Mouse (Mus musculus) intestine, embryonic 14.5 days (tissue): Measurements from ENCODE around the gene Gmeb2. TPM values are rescaled to one million over a fixed set of nuclear protein-coding genes. Genes with fewer than 3 reads are reported as not detected.

Experiments used
- ATAC-seq: fragments of 200-750 bp; cut with Nextera tagmentation; replicated peaks from 2 replicates; pipeline ENCODE4 v1.8.0; 2017; ENCODE audit warnings: low read depth, moderate number of reproducible peaks, moderate TSS enrichment, moderate library complexity; ENCODE audit not compliant: low FRiP score, low TSS enrichment
- DNase-seq: peaks from one replicate; pipeline ENCODE4 v3.0.0-alpha.2; 2018; ENCODE audit warnings: low spot score
- H3K27ac ChIP-seq: fragments of 300-500 bp; sonication (generic); 2 replicates; pipeline ENCODE4 v1.5.1; 2014; ENCODE audit warnings: low read depth, mild to moderate bottlenecking, control low read depth
- H3K27me3 ChIP-seq: fragments of 300-500 bp; sonication (generic); replicated peaks from 2 replicates; pipeline ENCODE4 v1.6.1; 2014; ENCODE audit warnings: low read length, control low read depth; ENCODE audit not compliant: control insufficient read depth, insufficient read depth
- H3K36me3 ChIP-seq: fragments of 300-500 bp; sonication (generic); 2 replicates; pipeline ENCODE4 v1.6.1; 2014; ENCODE audit warnings: low read length, control low read depth; ENCODE audit not compliant: control insufficient read depth, insufficient read depth
- H3K4me1 ChIP-seq: fragments of 300-500 bp; sonication (generic); replicated peaks from 2 replicates; pipeline ENCODE4 v1.6.1; 2014; ENCODE audit warnings: low read length, control low read depth, mixed read lengths; ENCODE audit not compliant: control insufficient read depth, insufficient read depth
- H3K4me2 ChIP-seq: fragments of 300-500 bp; sonication (generic); 2 replicates; pipeline ENCODE4 v1.6.1; 2014; ENCODE audit warnings: low read length
- H3K4me3 ChIP-seq: fragments of 300-500 bp; sonication (generic); 2 replicates; pipeline ENCODE4 v1.5.1; 2014; ENCODE audit warnings: low read depth, low read length, control low read depth, mixed read lengths
- H3K9ac ChIP-seq: fragments of 300-500 bp; sonication (generic); 2 replicates; pipeline ENCODE4 v1.6.1; 2014; ENCODE audit warnings: mild to moderate bottlenecking, low read length
- H3K9me3 ChIP-seq: fragments of 300-500 bp; sonication (generic); 2 replicates; pipeline ENCODE4 v1.6.1; 2016; ENCODE audit warnings: low read length, control low read depth; ENCODE audit not compliant: control insufficient read depth
- WGBS: fragments of 180-500 bp; shearing (Covaris S2); extraction: QIAGEN DNeasy Blood & Tissue Kit; methylation state at CpG from one replicate; pipeline ENCODE4 v1.1.7; 2014; 5-methylcytosine and 5-hydroxymethylcytosine counted together
- polyA plus RNA-seq: library from polyadenylated mRNA; unstranded; fragments of >200 nt; fragmentation: Nextera tagmentation; extraction: Ambion mirVana; gene quantifications from 2 replicates; pipeline ENCODE4 v1.2.1, GENCODE M21; 2014

Gmeb2 gene
- polyA plus RNA-seq, 1 experiment from 2014 or later = 16.6 TPM

- Histone ChIP-seq H3K27me3 (peaks cover 43% of the 10 kb centered on the region), H3K9ac (no peak overlapping the region), H3K4me1 (no peaks in the 10 kb centered on the region; the same call in 1 of the 2 replicates), H3K4me3 (peak overlapping the region; percentile 20), H3K9me3 (no peaks in the 10 kb centered on the region), H3K27ac (no peak overlapping the region), H3K4me2 (peak overlapping the region; percentile 20), H3K36me3 (no peaks in the 10 kb centered on the region)
- no peak for DNase-seq
- 3% methylated on average over 35 of the region's 35 CpGs for WGBS
- peak; percentile 43; the same call in 1 of the 2 replicates for ATAC-seq
Measured at GRCm38 (mm10) chr2:181313344-181314079, 25.7 kb upstream of the Gmeb2 start.

GRCm38 (mm10) chr2:181313006-181313343 lies 25.1 kb upstream of the Gmeb2 start:
- no peaks in the 10 kb centered on the region; the same call in 1 of the 2 replicates for H3K4me1 ChIP-seq
- peaks cover 47% of the 10 kb centered on the region for H3K27me3 ChIP-seq
- ATAC-seq = no peak
- no peak overlapping the region for H3K9ac ChIP-seq
- H3K4me3 ChIP-seq = 0 out of 2 replicates have a peak overlapping the region, but pooled peaks have one; percentile 20
- DNase-seq = no peak
- H3K4me2 ChIP-seq = no peak overlapping the region
- H3K36me3 ChIP-seq = no peaks in the 10 kb centered on the region
- no peaks in the 10 kb centered on the region for H3K9me3 ChIP-seq
- H3K27ac ChIP-seq = no peak overlapping the region
- WGBS = 11% methylated on average over 5 of the region's 5 CpGs

- peaks cover 52% of the 10 kb centered on the region for H3K27me3 ChIP-seq
- H3K4me3 ChIP-seq = no peak overlapping the region
- no peak overlapping the region for H3K27ac ChIP-seq
- no peak overlapping the region for H3K4me2 ChIP-seq
- DNase-seq (no peak), ATAC-seq (no peak)
- 67% methylated on average over 3 of the region's 3 CpGs for WGBS
- H3K4me1 ChIP-seq = no peaks in the 10 kb centered on the region; the same call in 1 of the 2 replicates
- no peaks in the 10 kb centered on the region for H3K36me3 ChIP-seq
- no peaks in the 10 kb centered on the region for H3K9me3 ChIP-seq
- no peak overlapping the region for H3K9ac ChIP-seq
Measured at GRCm38 (mm10) chr2:181312435-181312834, 24.6 kb upstream of the Gmeb2 start.

GRCm38 (mm10) chr2:181307144-181307804 lies 19.4 kb upstream of the Gmeb2 start:
- H3K4me3 ChIP-seq = 0 out of 2 replicates have a peak overlapping the region, but pooled peaks have one; percentile 5
- DNase-seq = peak; percentile 66
- ATAC-seq = 0 out of 2 replicates have a peak, but pooled peaks have one; percentile 53

GRCm38 (mm10) chr2:181304944-181305343 lies 17.1 kb upstream of the Gmeb2 start:
- Histone ChIP-seq H3K4me2 (no peak overlapping the region), H3K27me3 (peaks cover 23% of the 10 kb centered on the region), H3K4me1 (no peaks in the 10 kb centered on the region), H3K36me3 (peaks cover 18% of the 10 kb centered on the region), H3K9me3 (no peaks in the 10 kb centered on the region), H3K4me3 (no peak overlapping the region), H3K27ac (no peak overlapping the region), H3K9ac (no peak overlapping the region)
- ATAC-seq = no peak
- DNase-seq = no peak
- 83% methylated on average over 1 of the region's 1 CpGs for WGBS

More at GRCm38 (mm10) chr2:181307144-181307804, 19.4 kb upstream of the Gmeb2 start:
- 12% methylated on average over 30 of the region's 30 CpGs for WGBS
- Histone ChIP-seq H3K27ac (no peak overlapping the region), H3K4me2 (no peak overlapping the region), H3K27me3 (peaks cover 34% of the 10 kb centered on the region), H3K9me3 (no peaks in the 10 kb centered on the region), H3K9ac (no peak overlapping the region), H3K4me1 (no peaks in the 10 kb centered on the region), H3K36me3 (no peaks in the 10 kb centered on the region)

- H3K4me1 ChIP-seq = no peaks in the 10 kb centered on the region
- H3K27me3 ChIP-seq = peaks cover 14% of the 10 kb centered on the region
- peak; percentile 63 for DNase-seq
- no peak overlapping the region for H3K9ac ChIP-seq
- 34% methylated on average over 3 of the region's 3 CpGs for WGBS
- H3K36me3 ChIP-seq = peaks cover 19% of the 10 kb centered on the region
- H3K27ac ChIP-seq = no peak overlapping the region
- no peaks in the 10 kb centered on the region for H3K9me3 ChIP-seq
- ATAC-seq = no peak
- H3K4me3 ChIP-seq = no peak overlapping the region
- H3K4me2 ChIP-seq = no peak overlapping the region
Measured at GRCm38 (mm10) chr2:181302041-181302440, 14.2 kb upstream of the Gmeb2 start.

- Histone ChIP-seq H3K36me3 (0 out of 2 replicates have a peak, but pooled peaks cover 2% of the 10 kb centered on the region), H3K4me1 (peaks cover 13% of the 10 kb centered on the region), H3K27ac (no peak overlapping the region), H3K4me3 (no peak overlapping the region), H3K27me3 (no peaks in the 10 kb centered on the region), H3K9me3 (no peaks in the 10 kb centered on the region), H3K9ac (no peak overlapping the region), H3K4me2 (no peak overlapping the region)
- WGBS = 83% methylated on average over 1 of the region's 1 CpGs
- DNase-seq (no peak), ATAC-seq (no peak)
Measured at GRCm38 (mm10) chr2:181290937-181291336, 3.1 kb upstream of the Gmeb2 start.

- ATAC-seq = no peak
Measured at GRCm38 (mm10) chr2:181288691-181289090, 856 bp upstream of the Gmeb2 start.

More at GRCm38 (mm10) chr2:181288691-181289090, 856 bp upstream of the Gmeb2 start:
- H3K36me3 ChIP-seq = peaks cover 8% of the 10 kb centered on the region; the same call in 1 of the 2 replicates
- no peak for DNase-seq
- peak overlapping the region; percentile 53 for H3K4me2 ChIP-seq
- no peaks in the 10 kb centered on the region for H3K9me3 ChIP-seq
- peaks cover 13% of the 10 kb centered on the region for H3K4me1 ChIP-seq
- peak overlapping the region; percentile 89; the same call in 1 of the 2 replicates for H3K27ac ChIP-seq
- peak overlapping the region; percentile 53 for H3K9ac ChIP-seq
- 72% methylated on average over 3 of the region's 3 CpGs for WGBS
- no peaks in the 10 kb centered on the region for H3K27me3 ChIP-seq
- H3K4me3 ChIP-seq = peak overlapping the region; percentile 59
